Mouse (Mus musculus): ENCODE measurements around the gene Lypd6b.

DNA sequence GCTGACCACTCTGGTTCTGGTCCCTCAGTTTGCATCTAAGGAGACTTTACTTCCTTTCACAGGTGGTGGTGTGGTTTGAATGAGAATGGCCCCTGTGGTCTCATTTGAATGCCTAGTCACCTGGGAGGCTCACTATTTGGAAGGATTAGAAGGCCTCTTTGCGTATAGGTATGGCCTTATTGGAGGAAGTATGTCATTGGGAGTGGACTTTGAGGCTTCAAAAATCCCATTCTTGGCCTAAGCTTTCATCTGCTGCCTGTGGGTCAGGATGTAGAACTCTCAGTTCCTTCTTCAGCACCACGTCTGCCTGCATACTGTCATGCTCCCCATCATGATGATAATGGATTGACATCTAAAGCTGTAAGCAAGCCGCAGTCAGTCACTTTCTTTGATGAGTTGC is 34.4 kb upstream of the Lypd6b start:
- TF ChIP-seq CTCF (IDR thresholded peaks at IDR 0.05; ENCODE audit: borderline replicate concordance, extremely low read depth, insufficient read depth, insufficient read length) (no peak), POLR2A (IDR thresholded peaks at IDR 0.05; ENCODE audit: borderline replicate concordance, extremely low read depth, insufficient read depth, insufficient read length, poor library complexity, severe bottlenecking) (no peak)
